Mouse (Mus musculus) liver, embryonic 14.5 days (tissue): ENCODE data around the gene Pak6.

Experiments used
- CTCF ChIP-seq: IDR thresholded peaks from 2 replicates; pipeline ENCODE4 v1.5.1; 2016; ENCODE audit warnings: antibody characterized with exemption, low read depth, control low read depth
- EP300 ChIP-seq: IDR thresholded peaks from 2 replicates; pipeline ENCODE4 v1.6.1; 2016; ENCODE audit warnings: antibody characterized with exemption, low read depth

DNA sequence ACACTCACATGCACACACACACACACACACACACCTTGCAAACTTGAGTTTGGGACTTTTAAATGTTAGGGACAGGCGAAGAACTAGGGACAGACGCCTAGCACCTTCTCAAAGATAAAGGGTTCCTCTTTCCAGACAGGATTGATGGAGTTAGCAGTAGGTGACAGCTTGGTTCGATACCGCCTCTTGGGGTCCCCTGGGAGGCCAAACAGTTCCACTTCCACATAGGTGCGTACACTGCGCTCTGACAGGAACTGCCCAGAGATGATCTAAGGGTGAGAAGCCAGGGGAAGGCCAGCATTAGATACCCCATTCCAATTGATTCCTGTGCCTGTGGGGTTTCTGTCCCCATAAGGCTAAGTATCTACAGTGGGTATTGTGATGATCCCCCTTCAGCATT, 50.5 kb downstream of the Pak6 start:
- TF ChIP-seq EP300, result no peak
- TF ChIP-seq CTCF, result no peak
